Mouse (Mus musculus) adrenal gland, postnatal 25 days (tissue): Measurements from ENCODE around the gene Mettl9. TPM values are rescaled to one million over a fixed set of nuclear protein-coding genes. Genes with fewer than 3 reads are reported as not detected.
A peak's percentile ranks its signal among the peaks of the same experiment; 100 is the strongest.
"Not testable (repeated sequence)": the region's sequence is repeated elsewhere in the genome, so short reads cannot be mapped to it uniquely, and the experiment has no call there.

ENCODE experiments used
- DNase-seq: peaks from one replicate; pipeline ENCODE4 v3.0.0; 2021; ENCODE audit warnings: mixed read lengths
- long read RNA-seq: library from polyadenylated mRNA; stranded (forward); transcript quantifications from one replicate; pipeline ENCODE4 v2.0.0, GENCODE M21; 2021
- total RNA-seq: library from RNA; stranded (reverse); gene quantifications from 2 replicates; pipeline ENCODE4 v1.2.3, GENCODE M21; 2021

Mettl9 gene
- total RNA-seq: 108 and 130 TPM in 2 replicates
- long read RNA-seq, transcript Mettl9-201 (5 exons, 1,823 nt): major isoform, 97 of 144 reads
- long read RNA-seq, partial matches to known transcripts: 3 of 144 reads
- long read RNA-seq, other reads (novel, unspliced or antisense): 44 of 144 reads

DNA sequence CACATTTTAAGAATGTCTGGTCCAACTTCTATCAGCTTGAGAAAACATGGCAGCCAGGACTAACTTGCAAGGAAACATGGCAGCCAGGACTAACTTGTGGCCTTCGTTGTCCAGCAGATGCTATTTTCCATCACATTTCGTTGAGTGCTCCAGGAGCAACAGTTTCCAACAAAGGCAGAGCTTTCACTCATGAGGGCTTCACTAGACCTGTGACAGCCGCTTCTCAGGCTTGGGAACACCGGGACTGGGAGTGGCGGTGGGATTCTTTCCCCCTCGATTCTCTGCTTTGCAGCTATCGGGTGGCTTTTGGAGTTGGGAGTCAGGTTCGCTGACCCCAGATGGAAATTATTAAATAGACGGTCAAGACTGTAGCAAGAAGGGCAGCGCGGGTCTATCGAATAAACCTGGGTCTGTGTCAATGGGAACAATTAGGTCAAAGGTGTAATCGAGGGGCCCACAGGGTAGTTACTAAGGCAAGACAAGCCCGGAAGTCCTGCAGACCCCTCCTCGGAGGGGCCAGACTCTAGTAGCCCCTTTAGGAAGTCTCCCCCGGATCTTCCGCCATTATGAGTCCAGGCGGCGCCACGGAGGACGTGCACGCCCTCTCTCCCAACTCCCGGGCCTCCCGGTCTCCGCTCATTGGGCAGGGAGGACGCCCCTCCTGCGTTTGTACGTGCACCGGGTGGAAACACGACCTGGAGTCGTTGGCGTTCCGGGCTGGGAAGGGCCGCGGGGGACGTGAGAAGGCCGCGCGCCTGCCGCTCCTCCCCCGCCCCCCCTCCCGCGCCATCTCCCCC lies at the start of gene Mettl9:
Mettl9 (plus strand) TSS at position 590 of the 797 bp plus-strand sequence.
- DNase-seq: peak; percentile 96

DNA sequence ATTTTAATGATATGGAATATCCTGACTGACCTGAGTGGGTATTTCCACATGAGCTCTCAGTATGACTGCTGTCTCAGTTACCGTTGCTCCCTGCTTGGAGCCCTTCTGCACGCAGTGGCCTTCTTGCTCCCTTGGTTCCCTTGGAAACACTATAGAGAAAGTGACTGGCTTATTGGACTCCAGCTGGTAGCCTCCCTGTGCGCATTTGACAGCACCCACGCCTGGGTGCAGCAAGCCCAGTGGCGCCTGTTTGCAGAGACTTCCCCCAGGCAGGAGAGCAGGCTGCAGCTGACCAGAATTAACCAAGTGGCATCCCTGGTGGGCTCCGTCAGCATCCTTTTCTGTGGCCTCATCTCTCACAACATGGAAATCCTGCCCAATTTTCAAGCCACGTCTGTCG lies 43.1 kb upstream of the Mettl9 start:
- DNase-seq: no peak

DNA sequence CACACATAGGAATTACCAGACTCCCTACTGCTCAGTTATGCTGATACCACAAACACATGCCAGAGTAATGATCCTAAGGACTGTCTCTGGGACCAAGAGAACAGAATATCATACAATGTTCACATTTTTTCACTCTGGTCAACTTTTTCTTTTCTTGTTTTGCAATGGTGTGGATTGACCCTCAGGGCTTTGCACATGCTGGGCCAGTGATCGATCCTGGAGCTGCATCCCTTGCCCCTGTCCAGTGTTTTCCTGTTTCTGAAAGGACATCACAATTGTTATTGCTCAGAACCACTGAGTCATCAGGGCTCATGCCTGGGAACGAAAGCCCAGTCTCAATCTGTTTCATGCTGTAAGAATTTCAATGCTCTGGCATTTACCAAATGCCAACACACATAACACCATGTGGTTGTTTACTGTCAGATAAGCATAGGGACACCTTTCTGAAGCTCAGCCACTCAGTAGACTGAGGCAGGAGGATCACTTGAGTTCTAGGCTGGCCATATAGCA lies 35.2 kb upstream of the Mettl9 start:
- DNase-seq: no peak

DNA sequence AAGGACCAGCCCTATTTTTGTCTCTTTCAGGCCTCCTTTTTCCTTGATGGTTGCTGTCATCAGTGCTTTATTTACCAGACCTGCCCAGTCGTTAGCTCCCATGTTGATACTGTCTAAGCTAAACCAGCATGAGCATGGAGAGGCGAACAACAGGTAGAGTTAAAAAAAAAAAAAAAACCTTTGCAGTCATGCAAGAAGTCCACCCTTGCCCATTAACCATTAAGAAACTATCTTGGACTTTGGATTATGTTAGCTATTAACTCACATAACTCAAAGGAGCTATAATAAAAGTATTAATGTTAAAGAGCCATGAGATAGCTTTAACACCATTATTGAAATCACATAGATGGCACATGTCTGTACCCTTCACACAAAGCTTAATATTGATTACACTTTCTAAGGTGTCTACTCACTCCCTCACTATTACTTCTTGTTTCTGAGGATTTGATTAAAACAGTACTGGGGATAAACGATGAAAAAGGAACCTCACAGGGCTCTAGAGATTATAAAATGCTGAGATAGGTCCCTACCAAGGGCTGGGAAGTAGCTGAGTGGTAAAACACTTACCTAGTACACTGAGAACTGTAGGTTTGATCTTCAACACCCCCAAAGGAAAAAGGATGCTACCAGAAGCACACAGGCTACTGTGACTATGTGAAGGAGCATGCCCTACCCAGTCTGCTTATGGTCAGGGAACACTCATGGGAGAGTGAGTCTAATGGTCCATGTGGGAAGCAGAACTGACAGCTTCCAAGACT lies 34.0 kb upstream of the Mettl9 start:
- no peak for DNase-seq

DNA sequence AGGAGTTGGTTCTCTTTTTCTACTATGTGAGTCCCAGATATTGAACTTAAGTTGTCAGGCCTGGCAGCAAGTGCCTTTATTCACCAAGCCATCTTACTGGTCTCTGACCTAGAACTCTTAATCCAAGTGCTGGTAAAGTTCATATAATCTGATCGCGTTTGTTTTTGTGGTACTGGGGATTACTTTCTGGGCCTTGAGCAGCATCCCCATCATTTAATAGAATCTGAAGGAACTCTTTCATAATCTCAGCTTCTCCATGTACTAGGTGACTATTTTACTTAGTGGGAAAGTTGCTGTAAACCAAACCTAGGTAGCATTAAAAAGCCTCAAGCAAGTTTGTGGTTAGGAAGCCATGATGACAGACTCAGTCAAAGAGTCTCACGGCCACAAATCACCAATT lies 32.4 kb upstream of the Mettl9 start:
- no peak for DNase-seq

DNA sequence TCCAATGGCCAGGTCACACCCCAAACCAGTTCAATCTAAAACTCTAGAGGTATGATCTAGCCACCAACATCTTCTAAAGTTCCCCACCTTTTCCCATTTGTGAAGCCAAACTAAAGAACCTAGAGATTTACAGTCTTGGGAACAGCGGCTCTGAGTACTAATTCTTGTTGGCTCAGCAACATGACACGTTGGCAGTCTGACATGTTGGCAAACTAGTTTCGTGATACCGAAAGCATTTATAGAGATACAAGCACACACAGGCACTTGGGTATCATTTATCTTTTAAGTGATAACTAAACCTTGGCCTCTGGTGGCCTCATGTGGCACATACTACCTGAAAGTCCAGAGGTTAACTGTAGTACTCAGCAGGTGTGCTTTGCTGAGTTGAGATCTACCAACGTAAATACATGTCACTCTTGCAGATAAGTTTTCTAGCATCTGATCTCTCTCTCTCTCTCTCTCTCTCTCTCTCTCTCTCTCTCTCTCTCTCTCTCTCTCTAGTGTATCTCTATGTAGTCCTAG lies 31.8 kb upstream of the Mettl9 start:
- no peak for DNase-seq

DNA sequence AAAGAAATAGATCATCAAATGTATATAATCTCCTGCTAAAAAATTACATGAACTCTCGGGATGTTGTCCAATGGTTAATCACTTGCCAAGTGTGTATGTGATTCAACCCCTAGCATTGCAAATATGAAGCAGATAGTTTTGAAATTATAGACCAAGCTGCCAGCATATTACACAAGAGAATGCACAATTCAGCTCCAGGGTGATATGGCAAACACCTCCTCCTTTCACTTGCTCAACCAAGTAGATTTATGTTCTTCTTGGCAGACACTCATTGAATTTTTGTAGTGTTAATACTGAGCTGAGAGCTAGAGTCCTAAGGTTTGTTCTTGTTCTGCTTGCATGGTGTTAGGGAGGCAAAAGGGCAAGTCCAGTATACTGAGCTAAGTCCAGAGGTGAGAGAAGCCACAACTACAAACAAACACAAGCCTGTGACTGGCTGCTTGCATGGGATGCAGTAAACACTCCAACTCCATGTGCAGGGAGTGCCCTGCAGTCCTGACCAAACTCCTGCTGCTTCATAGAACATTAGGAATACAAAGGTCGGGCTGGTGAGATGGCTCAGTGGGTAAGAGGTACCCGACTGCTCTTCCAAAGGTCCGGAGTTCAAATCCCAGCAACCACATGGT lies 30.3 kb upstream of the Mettl9 start:
- DNase-seq: no peak

DNA sequence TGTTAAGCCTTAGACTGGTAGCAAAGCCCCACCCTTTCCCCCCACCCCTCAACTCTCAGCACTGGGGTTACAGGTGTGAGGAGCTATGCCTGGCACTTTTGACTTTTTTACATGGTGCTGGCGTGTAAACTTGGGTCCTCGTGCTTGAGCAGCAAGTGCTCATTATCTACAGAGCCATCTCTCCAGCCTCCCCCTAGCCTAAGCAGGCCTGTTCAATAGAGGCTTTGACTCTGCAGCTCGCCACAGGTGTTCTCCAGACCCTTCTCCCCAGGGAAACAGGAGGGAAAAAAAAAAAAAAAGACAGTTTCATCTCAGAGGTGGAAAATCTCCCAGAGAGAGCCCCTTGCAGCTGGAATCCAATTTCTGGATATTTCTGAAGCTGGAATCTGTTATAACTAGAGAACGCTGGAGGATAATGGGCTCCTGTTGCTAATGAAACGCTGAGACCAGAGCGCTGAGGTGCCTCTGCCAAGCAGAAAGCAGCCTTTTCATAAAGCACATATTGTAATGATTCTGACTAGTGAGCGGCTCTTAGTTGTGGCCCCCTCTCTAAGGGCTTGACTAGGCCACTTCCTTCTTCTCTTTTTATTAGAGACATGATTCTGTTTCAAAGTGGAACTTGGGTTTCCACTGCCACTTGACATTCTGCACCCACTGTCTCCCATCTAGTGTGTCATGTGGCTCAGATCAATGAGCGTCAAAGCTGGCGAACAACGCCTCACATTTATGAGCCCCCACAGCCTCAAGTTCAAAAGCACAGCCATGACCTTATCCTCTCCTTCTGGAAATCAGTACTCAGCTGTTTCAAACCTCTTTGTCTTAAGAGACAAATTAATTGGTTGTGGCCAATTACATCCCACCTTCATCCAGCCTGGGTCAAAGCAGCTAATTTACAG lies 22.2 kb upstream of the Mettl9 start:
- no peak for DNase-seq

DNA sequence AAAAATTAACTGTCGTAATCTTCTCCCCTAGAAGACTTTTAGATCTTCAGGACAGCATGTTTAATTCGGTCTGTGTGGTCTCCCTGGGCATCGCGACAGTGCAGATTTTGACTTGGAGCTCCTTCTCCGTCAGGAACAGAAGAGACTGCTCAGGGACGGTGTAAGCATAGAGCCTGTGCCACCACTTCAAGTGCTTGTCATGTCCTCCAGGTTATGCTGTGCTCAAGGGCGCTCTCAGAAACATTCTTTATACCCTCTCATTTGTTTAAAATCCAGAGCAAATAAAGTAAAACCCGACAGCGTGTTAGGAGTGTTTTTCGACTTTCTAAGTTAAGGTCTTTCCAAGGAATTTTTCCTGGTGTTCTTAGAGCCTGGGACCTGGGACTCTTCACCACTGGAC lies 19.8 kb upstream of the Mettl9 start:
- no peak for DNase-seq

DNA sequence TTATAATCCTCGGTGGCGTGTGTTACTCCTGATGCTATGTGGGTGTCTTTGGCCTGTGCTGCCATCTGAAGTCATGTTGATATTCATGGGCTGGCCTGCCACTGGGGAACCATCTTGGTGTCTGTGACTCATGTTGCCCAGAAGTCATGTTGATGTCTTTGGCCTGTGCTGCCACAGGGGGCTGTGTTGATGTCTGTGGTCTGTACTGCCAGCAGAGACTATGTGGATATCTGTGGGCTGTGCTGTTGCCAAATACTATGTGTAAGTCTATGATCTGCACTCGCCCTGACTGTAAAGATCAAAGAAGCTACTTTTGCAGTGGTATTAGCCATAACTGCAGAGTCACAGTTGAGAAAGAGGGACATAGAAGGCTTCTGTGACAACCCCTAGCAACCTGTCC lies 15.5 kb upstream of the Mettl9 start:
- DNase-seq: no peak

DNA sequence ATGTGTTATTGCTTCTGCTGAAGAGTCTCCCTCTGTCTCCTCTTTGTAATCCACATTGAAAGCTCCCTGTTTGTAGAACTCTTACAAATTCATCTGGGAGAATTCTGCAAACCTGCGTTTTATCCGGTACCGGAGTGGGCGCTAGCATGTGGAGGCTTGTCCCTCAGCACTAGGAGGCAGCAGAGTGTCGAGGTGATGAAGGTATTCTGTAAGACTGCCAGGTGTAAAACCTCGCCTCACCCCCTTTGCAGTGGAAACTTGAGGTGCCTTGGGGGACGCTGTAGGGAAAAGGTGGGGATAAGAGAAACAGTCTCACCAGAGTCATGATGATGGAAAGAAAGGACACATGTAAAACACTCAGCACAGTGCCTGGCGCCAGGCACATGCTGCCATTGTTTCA lies 14.0 kb upstream of the Mettl9 start:
- no peak for DNase-seq

DNA sequence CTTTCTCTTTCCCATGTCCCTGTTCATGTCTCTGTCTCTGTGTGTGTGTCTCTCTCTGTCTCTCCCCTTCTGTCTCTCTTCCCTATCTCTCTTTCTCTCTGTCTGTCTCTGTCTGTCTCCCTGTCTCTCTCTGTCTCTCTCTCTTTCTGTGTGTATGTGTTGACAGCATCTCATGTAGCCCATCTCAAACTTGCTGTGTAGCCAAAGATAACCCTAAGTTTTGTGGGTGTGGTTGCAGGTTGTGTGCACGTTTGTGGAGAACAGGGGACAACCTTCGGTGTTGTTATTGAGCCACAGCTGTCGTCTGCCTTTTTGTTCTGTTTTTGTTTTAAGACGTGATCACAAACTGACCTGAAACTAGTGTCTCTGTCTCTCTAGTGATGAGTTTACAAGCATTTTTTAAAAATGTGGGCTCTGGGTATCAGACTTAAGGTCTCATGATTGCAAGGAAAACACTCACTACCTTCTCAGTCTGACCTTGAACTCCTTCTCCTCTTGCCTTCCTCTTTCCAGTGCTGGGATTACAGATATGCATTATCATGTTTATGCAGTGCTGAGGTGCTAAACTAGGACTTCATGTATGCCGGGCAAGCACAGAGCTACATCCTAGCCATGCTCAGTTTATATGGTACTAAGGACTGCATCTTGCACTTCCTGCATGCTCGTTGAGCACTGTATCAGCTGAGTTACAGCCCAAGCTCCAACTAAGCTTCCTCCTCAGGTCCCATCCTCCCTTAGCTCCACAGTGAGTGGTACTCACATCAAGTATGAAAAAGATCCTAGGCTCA lies 8.8 kb upstream of the Mettl9 start:
- DNase-seq: no peak

DNA sequence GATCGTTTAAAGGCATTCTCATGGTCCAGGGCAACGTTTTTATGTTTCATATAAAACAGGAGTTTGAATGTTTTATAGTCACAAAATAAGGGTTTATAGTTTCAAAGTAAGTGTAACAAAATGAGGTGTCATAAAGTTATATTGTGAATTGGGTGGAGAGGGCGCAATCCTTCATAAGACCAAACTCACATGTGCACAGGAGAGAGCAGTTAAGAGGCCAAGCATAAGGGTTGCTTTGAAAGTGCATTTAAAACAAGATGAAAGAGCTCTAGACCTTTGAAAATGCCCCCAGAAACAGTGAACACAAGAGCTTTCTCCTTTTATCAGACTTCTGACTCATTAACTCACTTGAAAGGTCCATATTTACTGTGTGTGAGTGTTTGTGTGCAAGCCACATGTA lies 7.9 kb upstream of the Mettl9 start:
- no peak for DNase-seq

DNA sequence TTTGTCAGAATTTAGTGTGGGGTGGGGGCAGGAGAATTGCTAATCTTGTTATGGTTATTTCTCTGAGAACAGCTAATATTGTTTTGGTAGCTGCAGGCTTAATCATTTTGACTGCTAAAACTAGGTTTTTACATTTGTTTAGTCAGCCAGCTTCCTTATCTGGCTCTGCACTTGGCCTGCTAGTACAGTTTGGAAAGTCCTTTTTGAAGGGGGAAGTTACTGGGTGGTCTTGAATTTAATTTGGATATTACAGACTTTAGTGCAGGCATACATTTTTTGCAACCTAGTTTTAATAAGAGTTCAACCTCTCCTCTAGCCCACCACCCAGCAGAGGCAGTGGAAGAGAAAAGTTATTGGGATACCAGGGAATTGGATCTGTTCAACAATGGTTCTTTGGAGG lies 4.3 kb upstream of the Mettl9 start:
- DNase-seq: not testable (repeated sequence)

DNA sequence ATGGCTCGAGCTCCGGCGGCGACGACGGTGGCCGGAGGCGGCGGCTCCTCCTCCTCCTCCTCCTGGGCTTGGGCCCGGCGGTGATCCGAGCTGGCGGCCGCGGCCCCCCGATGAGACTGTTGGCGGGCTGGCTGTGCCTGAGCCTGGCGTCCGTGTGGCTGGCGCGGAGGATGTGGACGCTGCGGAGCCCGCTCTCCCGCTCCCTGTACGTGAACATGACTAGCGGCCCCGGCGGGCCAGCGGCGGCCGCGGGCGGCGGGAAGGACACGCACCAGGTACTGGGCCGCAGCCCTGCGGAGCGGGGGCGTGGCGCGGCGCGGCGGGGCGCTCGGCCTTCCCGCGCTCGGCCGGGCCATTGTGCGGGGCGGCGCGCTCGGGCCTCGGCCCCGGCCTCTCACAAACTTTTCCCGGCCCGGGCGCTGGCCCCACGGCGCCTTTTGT lies 476 bp downstream of the Mettl9 start:
- peak; percentile 59 for DNase-seq

DNA sequence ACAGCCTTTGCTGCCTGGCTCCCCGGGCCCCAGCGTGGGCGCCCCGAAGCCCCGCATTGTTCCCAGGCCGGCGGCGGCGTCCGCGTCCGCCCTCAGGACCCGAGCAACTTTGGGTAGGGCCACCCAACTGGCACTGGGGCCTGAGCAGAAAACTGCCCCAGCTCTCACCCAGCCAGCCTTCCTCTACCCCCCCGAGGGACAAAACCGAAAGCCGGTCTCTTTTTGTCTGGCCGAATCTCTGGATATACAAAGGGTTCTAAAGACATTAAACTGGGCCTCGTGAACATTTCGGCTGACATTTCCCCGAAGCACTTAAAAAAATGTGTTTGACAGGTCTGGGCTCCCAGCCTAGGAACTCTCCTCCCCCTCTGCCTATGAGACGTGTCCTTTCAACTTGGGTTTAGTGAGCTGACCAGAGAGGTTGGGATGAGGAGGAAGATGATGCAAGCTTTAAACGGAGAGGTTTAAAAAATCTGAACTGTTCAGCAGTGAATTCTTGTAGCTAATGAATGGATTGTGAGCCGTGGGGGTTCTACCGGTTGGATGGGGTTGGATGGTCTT lies 996 bp downstream of the Mettl9 start:
- peak; percentile 44 for DNase-seq

DNA sequence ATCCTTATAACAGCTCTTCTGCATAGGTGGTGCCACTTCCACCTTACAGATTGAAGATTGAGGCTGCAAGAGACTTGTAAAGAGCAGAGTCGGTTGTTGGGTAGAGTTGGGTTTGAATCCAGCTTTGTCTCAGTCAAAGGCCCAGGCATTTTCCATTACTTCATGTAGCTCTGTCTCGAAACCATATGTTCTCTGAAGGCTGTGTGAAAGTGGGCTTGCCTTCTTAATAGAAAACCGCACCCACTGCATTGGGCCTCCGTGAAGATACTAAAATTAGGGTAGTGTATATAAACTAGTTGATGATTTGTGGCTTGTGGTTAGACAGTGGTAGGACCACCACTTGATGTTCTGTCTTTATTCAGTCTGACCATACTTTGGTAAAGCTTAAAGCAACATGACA lies 6.3 kb downstream of the Mettl9 start:
- no peak for DNase-seq

DNA sequence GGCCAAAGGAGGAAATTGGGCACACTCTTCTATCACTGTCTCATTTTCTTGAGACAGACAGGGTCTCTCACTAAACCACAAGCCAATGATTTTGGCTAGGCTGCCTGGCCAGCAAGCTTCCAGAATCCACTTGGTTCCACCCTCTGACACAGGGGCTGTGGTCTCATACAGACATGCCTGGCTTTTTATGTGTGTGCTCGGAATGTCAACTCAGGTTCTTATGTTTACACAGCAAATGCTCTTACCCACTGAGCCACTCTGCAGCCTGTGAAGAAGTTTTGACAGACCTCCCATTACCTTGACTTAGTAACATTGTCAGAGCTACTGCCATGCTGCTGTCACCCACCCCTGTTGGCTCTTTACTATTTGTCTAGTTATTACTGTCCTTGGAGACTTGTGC lies 7.7 kb downstream of the Mettl9 start:
- no peak for DNase-seq

DNA sequence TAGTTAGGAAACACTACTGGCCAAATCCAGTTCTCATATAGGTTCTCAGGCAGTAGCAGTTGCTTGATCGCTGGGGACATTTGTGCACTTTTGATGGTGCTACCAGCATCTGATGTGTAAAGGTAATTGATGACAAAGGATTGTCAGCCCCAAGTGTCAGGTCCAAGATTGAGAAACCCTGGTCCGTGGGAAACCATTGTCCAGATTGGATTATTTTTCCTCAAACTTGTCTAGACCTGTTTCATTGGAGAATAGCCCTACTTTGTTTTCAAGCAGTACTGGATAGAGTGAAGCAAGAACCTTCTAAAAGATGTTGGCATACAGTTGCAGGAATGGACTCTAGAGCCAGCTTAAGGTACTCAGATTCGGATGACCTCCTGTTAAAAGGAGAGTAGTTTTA lies 8.8 kb downstream of the Mettl9 start:
- no peak for DNase-seq

DNA sequence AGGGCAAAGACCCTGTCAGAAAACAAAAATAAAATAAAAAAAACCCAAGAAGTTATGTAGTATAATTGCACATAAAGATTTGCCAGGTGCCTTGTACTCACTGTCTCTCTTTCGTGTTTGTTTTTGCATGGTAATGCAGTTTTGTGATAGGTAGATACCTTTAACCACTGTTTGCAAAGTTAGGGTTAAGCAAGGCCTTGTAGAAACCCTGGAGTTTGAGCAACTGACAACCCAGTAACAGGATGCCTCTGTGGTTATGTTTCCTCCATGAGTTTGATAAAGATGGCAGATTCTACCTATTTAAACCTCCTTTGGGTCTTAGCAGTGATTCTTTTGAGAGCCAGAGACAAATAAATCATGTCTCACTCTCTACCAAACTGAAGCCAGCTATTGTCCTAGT lies 9.3 kb downstream of the Mettl9 start:
- DNase-seq: no peak
